8 mouse cellular contexts compared by ENCODE assay signal in the genomic region with DNA sequence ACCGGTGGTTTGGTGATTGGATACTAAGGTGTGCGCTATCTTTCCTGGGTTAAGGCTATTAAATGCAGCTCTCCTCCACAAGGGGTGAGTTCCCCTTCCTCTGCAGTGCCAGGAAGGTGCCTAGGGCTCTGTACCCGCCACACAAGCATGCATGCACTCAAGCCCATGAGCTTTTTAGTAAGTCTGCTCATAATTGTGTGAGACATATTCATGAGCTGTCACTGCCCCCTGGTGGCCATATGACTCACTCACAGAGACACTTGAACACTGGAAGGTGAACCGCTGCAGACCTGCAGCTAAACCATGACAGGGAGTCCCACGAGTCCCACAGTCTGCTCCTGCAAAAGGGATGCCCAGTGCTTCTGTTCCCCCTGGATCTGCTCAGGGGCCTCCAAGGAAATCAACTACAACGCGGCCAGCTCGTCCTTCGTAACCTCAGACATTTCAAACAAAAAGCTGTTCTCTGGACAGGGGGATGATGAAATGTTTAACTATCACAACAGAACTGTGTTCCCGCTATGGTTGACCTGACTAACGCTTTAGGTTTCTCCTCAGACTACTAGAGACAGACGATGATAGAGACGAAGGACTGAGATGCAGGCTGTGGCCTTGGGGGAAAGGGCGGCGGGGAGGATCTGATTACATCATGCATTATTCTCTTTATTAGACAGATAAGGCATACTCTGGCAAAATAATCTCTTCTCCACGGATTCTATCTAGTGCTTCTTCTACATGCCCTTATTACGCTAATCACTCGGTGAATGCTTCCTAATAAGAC. TPM values are rescaled to one million over a fixed set of nuclear protein-coding genes. Genes with fewer than 3 reads are reported as not detected.
DNase-seq lines count a peak whose midpoint lies in the region; ATAC-seq and TF ChIP-seq lines count a peak whose summit lies in the region.

No protein-coding gene starts in this region.

- TF ChIP-seq CTCF in spleen, adult 2 months (IDR thresholded peaks at IDR 0.05; ENCODE audit: extremely low read depth, insufficient read depth, insufficient read length, insufficient replicate concordance), result peak; percentile 42; the same call in 1 of the 2 replicates

- H3K36me3 ChIP-seq in heart, embryonic 12.5 days, result peaks cover 63% of the 10 kb centered on the region
- H3K36me3 ChIP-seq in midbrain, embryonic 14.5 days (ENCODE audit: control insufficient read depth, insufficient read depth, low read length), result no peaks in the 10 kb centered on the region
- H3K36me3 ChIP-seq in spleen, adult 2 months (ENCODE audit: control insufficient read depth, insufficient read depth, low read length), result peaks cover 43% of the 10 kb centered on the region

- H3K9ac ChIP-seq in heart, embryonic 12.5 days, result no peak overlapping the region
- no peak overlapping the region; the same call in 1 of the 2 replicates for H3K9ac ChIP-seq in midbrain, embryonic 14.5 days (replicated peaks; ENCODE audit: low read length)

- peaks cover 4% of the 10 kb centered on the region; the same call in 1 of the 2 replicates for H3K9me3 ChIP-seq in heart, embryonic 12.5 days (replicated peaks)
- H3K9me3 ChIP-seq in midbrain, embryonic 14.5 days (ENCODE audit: control insufficient read depth, low read length), result no peaks in the 10 kb centered on the region

- no peak overlapping the region for H3K4me2 ChIP-seq in heart, embryonic 12.5 days
- peak overlapping the region; percentile 36 for H3K4me2 ChIP-seq in midbrain, embryonic 14.5 days (ENCODE audit: low read length)

- no peak overlapping the region for H3K4me3 ChIP-seq in heart, embryonic 12.5 days
- no peak overlapping the region for H3K4me3 ChIP-seq in midbrain, embryonic 14.5 days (replicated peaks; ENCODE audit: low read depth, low read length)
- no peak overlapping the region for H3K4me3 ChIP-seq in spleen, adult 2 months (ENCODE audit: extremely low read depth, insufficient read depth, insufficient read length)

- no peaks in the 10 kb centered on the region for H3K4me1 ChIP-seq in heart, embryonic 12.5 days (replicated peaks)
- H3K4me1 ChIP-seq in midbrain, embryonic 14.5 days (ENCODE audit: control insufficient read depth, insufficient read depth, low read length), result 0 out of 2 replicates have a peak, but pooled peaks cover 3% of the 10 kb centered on the region
- H3K4me1 ChIP-seq in spleen, adult 2 months (ENCODE audit: control insufficient read depth, insufficient read depth, insufficient read length), result no peaks in the 10 kb centered on the region

- peak; percentile 90 for DNase-seq in heart, adult 11 months
- peak; percentile 91 for DNase-seq in embryo, embryonic 11 days
- peak; percentile 12 for DNase-seq in gastrocnemius, postnatal 25 days
- DNase-seq in kidney, adult 11 months, result peak; percentile 51
- peak; percentile 66 to 84 for DNase-seq in left cerebral cortex, postnatal 36 days (ENCODE audit: low spot score in 2 of 2)
- peak; percentile 97 for DNase-seq in midbrain, embryonic 14.5 days
- DNase-seq in spleen, adult 2 months (ENCODE audit: low read depth in 1 of 2, low spot score in 2 of 2), result peak; percentile 28 to 56

- ATAC-seq in heart, embryonic 12.5 days (ENCODE audit: insufficient number of reproducible peaks, low FRiP score), result no peak
- peak; percentile 76 for ATAC-seq in midbrain, embryonic 14.5 days (ENCODE audit: low FRiP score, low TSS enrichment)

- H3K27ac ChIP-seq in heart, embryonic 12.5 days (ENCODE audit: poor library complexity, severe bottlenecking), result no peak overlapping the region
- peak overlapping the region; percentile 60 for H3K27ac ChIP-seq in midbrain, embryonic 14.5 days (replicated peaks; ENCODE audit: low read depth, low read length)
- no peak overlapping the region for H3K27ac ChIP-seq in spleen, adult 2 months (ENCODE audit: insufficient read depth, low read length)

- intact Hi-C loops in left cerebral cortex, postnatal 36 days (cut with DNase I), result loop anchor here (2.0 to 10.0 kb wide), 4 partner anchors 191 to 649 kb away; no protein-coding TSS in a partner anchor

- no peaks in the 10 kb centered on the region for H3K27me3 ChIP-seq in heart, embryonic 12.5 days (replicated peaks)
- no peaks in the 10 kb centered on the region for H3K27me3 ChIP-seq in midbrain, embryonic 14.5 days (ENCODE audit: control insufficient read depth, insufficient read depth, low read length)
- no peaks in the 10 kb centered on the region for H3K27me3 ChIP-seq in spleen, adult 2 months (ENCODE audit: control insufficient read depth, insufficient read depth, low read length)

- WGBS in heart, embryonic 12.5 days, result 67% methylated on average over 18 of the region's 18 CpGs
- WGBS in midbrain, embryonic 14.5 days, result 53% methylated on average over 18 of the region's 18 CpGs
- 80% methylated on average over 18 of the region's 18 CpGs for WGBS in spleen, adult 2 months

- no peak for TF ChIP-seq POLR2A in spleen, adult 2 months (IDR thresholded peaks at IDR 0.05; ENCODE audit: low read depth, low read length)

RNA-seq across cellular contexts. Expression of gene Chd1l, which starts 24.4 kb away (rescaled TPM):
- polyA plus RNA-seq in heart, embryonic 12.5 days (2016; fragmentation: Nextera tagmentation; extraction: Ambion mirVana), result 19.0 and 19.7 TPM in 2 replicates
- total RNA-seq in gastrocnemius, postnatal 25 days (2021), result 1 to 10 TPM; 9.3 to 9.6 TPM
- total RNA-seq in left cerebral cortex, postnatal 36 days (2021), result 1 to 10 TPM; 8.8 to 9.5 TPM
- 3.1 and 6.4 TPM in 2 replicates for polyA plus RNA-seq in midbrain, embryonic 14.5 days (2014; fragmentation: Nextera tagmentation; extraction: Ambion mirVana)
- 5.2 and 5.7 TPM in 2 replicates for polyA plus RNA-seq in spleen, adult 2 months (2012; rRNA removed)

RNA-seq across cellular contexts. Expression of gene Fmo5, which starts 43.0 kb away (rescaled TPM):
- polyA plus RNA-seq in heart, embryonic 12.5 days (2016; fragmentation: Nextera tagmentation; extraction: Ambion mirVana), result 3.3 and 3.5 TPM in 2 replicates
- total RNA-seq in gastrocnemius, postnatal 25 days (2021), result 1 to 10 TPM; 4.9 to 6.0 TPM
- total RNA-seq in left cerebral cortex, postnatal 36 days (2021), result 1 to 10 TPM; 3.2 to 3.6 TPM
- 0.53 TPM in 1 of 2 replicates, not detected in the other for polyA plus RNA-seq in midbrain, embryonic 14.5 days (2014; fragmentation: Nextera tagmentation; extraction: Ambion mirVana)
- 2.2 and 3.0 TPM in 2 replicates for polyA plus RNA-seq in spleen, adult 2 months (2012; rRNA removed)

Comparison
In these comparisons a context has a peak if more than half of its experiments do, and no peak if none do; other contexts are left out.
1. DNase-seq: peak in every context shown above with its lines; median percentile 97 in midbrain, embryonic 14.5 days; 91 in embryo, embryonic 11 days; 90 in heart, adult 11 months; 75 in left cerebral cortex, postnatal 36 days; 51 in kidney, adult 11 months; 42 in spleen, adult 2 months; 12 in gastrocnemius, postnatal 25 days.